Mouse (Mus musculus) forebrain, embryonic 10.5 days (tissue): ENCODE results near the gene St8sia1. TPM values are rescaled to one million over a fixed set of nuclear protein-coding genes. Genes with fewer than 3 reads are reported as not detected.

ENCODE experiments used
- DNase-seq: peaks from one replicate; pipeline ENCODE4 v3.0.0-alpha.2; 2017; ENCODE audit warnings: low spot score; ENCODE audit errors: extremely low spot score
- H3K27ac ChIP-seq: fragments of 300-500 bp; sonication (generic); 2 replicates; pipeline ENCODE4 v1.5.1; 2016; ENCODE audit warnings: mild to moderate bottlenecking
- H3K27me3 ChIP-seq: fragments of 300-500 bp; sonication (generic); 2 replicates; pipeline ENCODE4 v1.6.1; 2016; ENCODE audit warnings: mild to moderate bottlenecking; ENCODE audit not compliant: poor library complexity, severe bottlenecking
- H3K36me3 ChIP-seq: fragments of 300-500 bp; sonication (generic); replicated peaks from 2 replicates; pipeline ENCODE4 v1.6.1; 2016; ENCODE audit warnings: mild to moderate bottlenecking, moderate library complexity
- H3K4me1 ChIP-seq: fragments of 300-500 bp; sonication (generic); 2 replicates; pipeline ENCODE4 v1.6.1; 2016
- H3K4me3 ChIP-seq: fragments of 300-500 bp; sonication (generic); 2 replicates; pipeline ENCODE4 v1.5.1; 2016; ENCODE audit warnings: mild to moderate bottlenecking, moderate library complexity
- H3K9me3 ChIP-seq: fragments of 300-500 bp; sonication (generic); 2 replicates; pipeline ENCODE4 v1.6.1; 2016; ENCODE audit warnings: mild to moderate bottlenecking, moderate library complexity
- WGBS: fragments of 180-500 bp; shearing (Covaris S2); methylation state at CpG from one replicate; pipeline ENCODE4 v1.1.7; 2016; 5-methylcytosine and 5-hydroxymethylcytosine counted together
- polyA plus RNA-seq: library from polyadenylated mRNA; unstranded; fragments of >200 nt; fragmentation: Nextera tagmentation; extraction: Ambion mirVana; gene quantifications from 2 replicates; pipeline ENCODE4 v1.2.1, GENCODE M21; 2016

Gene St8sia1
- polyA plus RNA-seq, 1 experiment from 2014 or later, result 2.3 TPM

GRCm38 (mm10) chr6:142858937-142859336 lies 105.3 kb downstream of the St8sia1 start:
- peaks cover 13% of the 10 kb centered on the region for H3K4me1 ChIP-seq
- no peaks in the 10 kb centered on the region for H3K9me3 ChIP-seq
- 74% methylated on average over 2 of the region's 2 CpGs for WGBS
- H3K36me3 ChIP-seq, result no peaks in the 10 kb centered on the region
- H3K4me3 ChIP-seq, result no peak overlapping the region
- no peak for DNase-seq
- no peaks in the 10 kb centered on the region for H3K27me3 ChIP-seq
- H3K27ac ChIP-seq, result no peak overlapping the region

GRCm38 (mm10) chr6:142856258-142856874 lies 107.9 kb downstream of the St8sia1 start:
- DNase-seq, result no peak
- H3K27ac ChIP-seq, result no peak overlapping the region
- WGBS, result 83% methylated on average over 3 of the region's 3 CpGs

GRCm38 (mm10) chr6:142855761-142856160 lies 108.5 kb downstream of the St8sia1 start:
- Histone ChIP-seq H3K4me3 (no peak overlapping the region), H3K27me3 (no peaks in the 10 kb centered on the region), H3K4me1 (peaks cover 13% of the 10 kb centered on the region), H3K9me3 (no peaks in the 10 kb centered on the region), H3K27ac (no peak overlapping the region), H3K36me3 (no peaks in the 10 kb centered on the region)
- WGBS, result 89% methylated on average over 5 of the region's 5 CpGs
- no peak for DNase-seq

More at GRCm38 (mm10) chr6:142856258-142856874, 107.9 kb downstream of the St8sia1 start:
- H3K27me3 ChIP-seq, result no peaks in the 10 kb centered on the region
- no peak overlapping the region for H3K4me3 ChIP-seq
- peaks cover 13% of the 10 kb centered on the region for H3K4me1 ChIP-seq
- no peaks in the 10 kb centered on the region for H3K9me3 ChIP-seq
- no peaks in the 10 kb centered on the region for H3K36me3 ChIP-seq

- peaks cover 9% of the 10 kb centered on the region for H3K4me1 ChIP-seq
- no peaks in the 10 kb centered on the region for H3K27me3 ChIP-seq
- H3K9me3 ChIP-seq, result no peaks in the 10 kb centered on the region
- DNase-seq, result no peak
- H3K27ac ChIP-seq, result no peak overlapping the region
- no peaks in the 10 kb centered on the region for H3K36me3 ChIP-seq
- WGBS, result 89% methylated on average over 6 of the region's 6 CpGs
- H3K4me3 ChIP-seq, result no peak overlapping the region
These were observed 111.6 kb downstream of the St8sia1 start for GRCm38 (mm10) chr6:142852419-142853377.

- H3K4me3 ChIP-seq, result no peak overlapping the region
- peaks cover 3% of the 10 kb centered on the region; the same call in 1 of the 2 replicates for H3K4me1 ChIP-seq
- H3K36me3 ChIP-seq, result no peaks in the 10 kb centered on the region
- no peaks in the 10 kb centered on the region for H3K9me3 ChIP-seq
- no peaks in the 10 kb centered on the region for H3K27me3 ChIP-seq
- DNase-seq, result no peak
- WGBS, result 87% methylated on average over 8 of the region's 8 CpGs
- H3K27ac ChIP-seq, result no peak overlapping the region
These were observed 113.8 kb downstream of the St8sia1 start for GRCm38 (mm10) chr6:142850436-142850835.

GRCm38 (mm10) chr6:142849326-142849725 lies 114.9 kb downstream of the St8sia1 start:
- 74% methylated on average over 5 of the region's 5 CpGs for WGBS
- H3K36me3 ChIP-seq, result no peaks in the 10 kb centered on the region
- no peak overlapping the region for H3K4me3 ChIP-seq
- H3K27ac ChIP-seq, result no peak overlapping the region
- no peaks in the 10 kb centered on the region for H3K27me3 ChIP-seq
- peaks cover 3% of the 10 kb centered on the region; the same call in 1 of the 2 replicates for H3K4me1 ChIP-seq
- DNase-seq, result no peak
- no peaks in the 10 kb centered on the region for H3K9me3 ChIP-seq

- H3K4me1 ChIP-seq, result peaks cover 3% of the 10 kb centered on the region; the same call in 1 of the 2 replicates
- no peak for DNase-seq
- H3K27ac ChIP-seq, result no peak overlapping the region
- no peaks in the 10 kb centered on the region for H3K36me3 ChIP-seq
- no peaks in the 10 kb centered on the region for H3K27me3 ChIP-seq
- no peaks in the 10 kb centered on the region for H3K9me3 ChIP-seq
- H3K4me3 ChIP-seq, result no peak overlapping the region
- WGBS, result 85% methylated on average over 8 of the region's 8 CpGs
These were observed 116.2 kb downstream of the St8sia1 start for GRCm38 (mm10) chr6:142847914-142848674.

- Histone ChIP-seq H3K27ac (no peak overlapping the region), H3K27me3 (no peaks in the 10 kb centered on the region), H3K4me1 (peaks cover 3% of the 10 kb centered on the region; the same call in 1 of the 2 replicates), H3K4me3 (no peak overlapping the region), H3K9me3 (no peaks in the 10 kb centered on the region), H3K36me3 (no peaks in the 10 kb centered on the region)
- DNase-seq, result no peak
- 88% methylated on average over 4 of the region's 4 CpGs for WGBS
These were observed 117.4 kb downstream of the St8sia1 start for GRCm38 (mm10) chr6:142846855-142847254.

- WGBS, result 87% methylated on average over 4 of the region's 4 CpGs
These were observed 119.2 kb downstream of the St8sia1 start for GRCm38 (mm10) chr6:142845066-142845465.

GRCm38 (mm10) chr6:142844061-142844460 lies 120.2 kb downstream of the St8sia1 start:
- H3K9me3 ChIP-seq, result no peaks in the 10 kb centered on the region
- no peak overlapping the region for H3K4me3 ChIP-seq
- 87% methylated on average over 4 of the region's 4 CpGs for WGBS
- DNase-seq, result no peak
- no peak overlapping the region for H3K27ac ChIP-seq
- no peaks in the 10 kb centered on the region for H3K4me1 ChIP-seq
- no peaks in the 10 kb centered on the region for H3K36me3 ChIP-seq
- H3K27me3 ChIP-seq, result no peaks in the 10 kb centered on the region

More at GRCm38 (mm10) chr6:142845066-142845465, 119.2 kb downstream of the St8sia1 start:
- no peak for DNase-seq
- Histone ChIP-seq H3K27ac (no peak overlapping the region), H3K9me3 (no peaks in the 10 kb centered on the region), H3K4me1 (peaks cover 3% of the 10 kb centered on the region; the same call in 1 of the 2 replicates), H3K27me3 (no peaks in the 10 kb centered on the region), H3K36me3 (no peaks in the 10 kb centered on the region), H3K4me3 (no peak overlapping the region)

- peaks cover 7% of the 10 kb centered on the region for H3K4me1 ChIP-seq
- H3K27ac ChIP-seq, result no peak overlapping the region
- no peaks in the 10 kb centered on the region for H3K27me3 ChIP-seq
- H3K36me3 ChIP-seq, result no peaks in the 10 kb centered on the region
- no peaks in the 10 kb centered on the region for H3K9me3 ChIP-seq
- DNase-seq, result no peak
- H3K4me3 ChIP-seq, result no peak overlapping the region
- WGBS, result 91% methylated on average over 1 of the region's 1 CpGs
These were observed 125.8 kb downstream of the St8sia1 start for GRCm38 (mm10) chr6:142838501-142838900.

GRCm38 (mm10) chr6:142837326-142837725 lies 126.9 kb downstream of the St8sia1 start:
- WGBS, result 89% methylated on average over 9 of the region's 9 CpGs
- peaks cover 7% of the 10 kb centered on the region for H3K4me1 ChIP-seq
- no peaks in the 10 kb centered on the region for H3K27me3 ChIP-seq
- DNase-seq, result no peak
- H3K36me3 ChIP-seq, result no peaks in the 10 kb centered on the region
- H3K9me3 ChIP-seq, result no peaks in the 10 kb centered on the region
- no peak overlapping the region for H3K27ac ChIP-seq
- no peak overlapping the region for H3K4me3 ChIP-seq
